Mouse (Mus musculus): ENCODE data around the gene Gars. TPM values are rescaled to one million over a fixed set of nuclear protein-coding genes. Genes with fewer than 3 reads are reported as not detected.

The Gars gene
- polyA plus RNA-seq (2014; fragmentation: Illumina TruSeq; extraction: RNeasy Lipid Tissue Mini Kit (QIAGEN cat#74804); ENCODE audit: low read depth, low replicate concordance): 57.4 TPM

GRCm38 (mm10) chr6:55037799-55038670 lies at the start of gene Gars:
Gars (plus strand) TSS chr6:55038007.

DNA sequence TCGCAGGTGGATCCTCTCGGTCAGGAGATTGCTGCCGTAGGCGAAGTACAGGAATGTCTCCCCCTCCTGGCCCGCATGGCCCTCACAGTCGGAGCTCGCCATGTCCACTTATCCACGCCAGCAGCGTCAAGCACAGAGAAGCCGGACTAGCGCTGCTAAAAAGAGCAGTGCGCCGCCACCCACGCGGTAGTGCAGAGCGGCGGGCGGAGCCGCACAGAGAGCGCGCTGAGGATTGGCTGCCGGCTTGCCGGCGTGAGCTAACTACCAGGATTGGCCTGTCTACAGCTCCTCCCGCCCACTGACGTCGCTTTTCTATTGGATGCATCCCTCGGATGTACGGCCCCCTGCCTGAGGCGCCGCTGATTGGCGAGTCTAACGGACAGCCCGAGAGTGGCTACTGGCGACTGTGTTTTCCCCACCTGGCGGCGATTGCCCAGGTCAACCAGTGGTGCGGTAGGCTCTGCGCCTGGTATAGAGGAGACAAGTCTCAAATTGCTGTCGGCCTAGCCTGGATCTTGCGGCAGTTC lies 45.0 kb upstream of the Gars start, which contains the start of gene Ggct:
Ggct (minus strand) TSS at position 217 of the 527 bp plus-strand sequence.

Other genes starting within 250 kb of the Gars start
- gene Znrf2, start 221.1 kb upstream of the Gars start, polyA plus RNA-seq (2014; fragmentation: Illumina TruSeq; extraction: RNeasy Lipid Tissue Mini Kit (QIAGEN cat#74804); ENCODE audit: low read depth, low replicate concordance): 13.4 TPM
- gene Nod1, start 65.4 kb upstream of the Gars start, polyA plus RNA-seq (2014; fragmentation: Illumina TruSeq; extraction: RNeasy Lipid Tissue Mini Kit (QIAGEN cat#74804); ENCODE audit: low read depth, low replicate concordance): 18.4 TPM
- gene Ggct, start 45.1 kb upstream of the Gars start, polyA plus RNA-seq (2014; fragmentation: Illumina TruSeq; extraction: RNeasy Lipid Tissue Mini Kit (QIAGEN cat#74804); ENCODE audit: low read depth, low replicate concordance): 22.0 TPM
- 32.6 TPM for gene Crhr2, start 95.0 kb downstream of the Gars start, polyA plus RNA-seq (2014; fragmentation: Illumina TruSeq; extraction: RNeasy Lipid Tissue Mini Kit (QIAGEN cat#74804); ENCODE audit: low read depth, low replicate concordance)
- gene Inmt, start 137.0 kb downstream of the Gars start, polyA plus RNA-seq (2014; fragmentation: Illumina TruSeq; extraction: RNeasy Lipid Tissue Mini Kit (QIAGEN cat#74804); ENCODE audit: low read depth, low replicate concordance): 14.1 TPM
- gene Mindy4, start 165.4 kb downstream of the Gars start, polyA plus RNA-seq (2014; fragmentation: Illumina TruSeq; extraction: RNeasy Lipid Tissue Mini Kit (QIAGEN cat#74804); ENCODE audit: low read depth, low replicate concordance): 4.3 TPM